Mouse (Mus musculus) midbrain, embryonic 12.5 days (tissue): Measurements from ENCODE around the gene Avpr1a. TPM values are rescaled to one million over a fixed set of nuclear protein-coding genes. Genes with fewer than 3 reads are reported as not detected.

Experiments used
- ATAC-seq: fragments of 200-750 bp; cut with Nextera tagmentation; 2 replicates; pipeline ENCODE4 v1.8.0; 2017; ENCODE audit warnings: low read depth, moderate TSS enrichment, moderate library complexity; ENCODE audit not compliant: low FRiP score
- H3K27ac ChIP-seq: fragments of 300-500 bp; sonication (generic); replicated peaks from 2 replicates; pipeline ENCODE4 v1.5.1; 2016; ENCODE audit warnings: mild to moderate bottlenecking
- H3K27me3 ChIP-seq: fragments of 300-500 bp; sonication (generic); 2 replicates; pipeline ENCODE4 v1.6.1; 2016; ENCODE audit warnings: mild to moderate bottlenecking
- H3K36me3 ChIP-seq: fragments of 300-500 bp; sonication (generic); 2 replicates; pipeline ENCODE4 v1.6.1; 2016
- H3K4me1 ChIP-seq: fragments of 300-500 bp; sonication (generic); 2 replicates; pipeline ENCODE4 v1.6.1; 2016
- H3K4me2 ChIP-seq: fragments of 300-500 bp; sonication (generic); replicated peaks from 2 replicates; pipeline ENCODE4 v1.6.1; 2016; ENCODE audit warnings: mild to moderate bottlenecking, moderate library complexity
- H3K4me3 ChIP-seq: fragments of 300-500 bp; sonication (generic); 2 replicates; pipeline ENCODE4 v1.5.1; 2016; ENCODE audit warnings: mild to moderate bottlenecking
- H3K9ac ChIP-seq: fragments of 300-500 bp; sonication (generic); replicated peaks from 2 replicates; pipeline ENCODE4 v1.6.1; 2016; ENCODE audit warnings: mild to moderate bottlenecking, moderate library complexity
- H3K9me3 ChIP-seq: fragments of 300-500 bp; sonication (generic); 2 replicates; pipeline ENCODE4 v1.6.1; 2016; ENCODE audit warnings: mild to moderate bottlenecking
- WGBS: fragments of 180-500 bp; shearing (Covaris S2); methylation state at CpG from one replicate; pipeline ENCODE4 v1.1.7; 2016; 5-methylcytosine and 5-hydroxymethylcytosine counted together
- polyA plus RNA-seq: library from polyadenylated mRNA; unstranded; fragments of >200 nt; fragmentation: Nextera tagmentation; extraction: Ambion mirVana; gene quantifications from 2 replicates; pipeline ENCODE4 v1.2.1, GENCODE M21; 2016

The Avpr1a gene
- 0.40 and 0.76 TPM in 2 replicates for polyA plus RNA-seq

GRCm38 (mm10) chr10:122447861-122448716, at the start of gene Avpr1a:
TSS of gene Avpr1a (plus strand) at chr10:122448499.
- peaks cover 32% of the 10 kb centered on the region for H3K27me3 ChIP-seq
- H3K4me1 ChIP-seq: peaks cover 16% of the 10 kb centered on the region
- H3K9ac ChIP-seq: peak within 1 kb of the TSS; percentile 20; the same call in 1 of the 2 replicates
- H3K36me3 ChIP-seq: no peaks in the 10 kb centered on the region
- ATAC-seq: peak; percentile 42; the same call in 1 of the 2 replicates
- no peak within 1 kb of the TSS for H3K27ac ChIP-seq
- H3K9me3 ChIP-seq: no peaks in the 10 kb centered on the region
- 4% methylated on average over 34 of the region's 34 CpGs for WGBS
- H3K4me3 ChIP-seq: peak within 1 kb of the TSS; percentile 52
- peak within 1 kb of the TSS; percentile 98 for H3K4me2 ChIP-seq

DNA sequence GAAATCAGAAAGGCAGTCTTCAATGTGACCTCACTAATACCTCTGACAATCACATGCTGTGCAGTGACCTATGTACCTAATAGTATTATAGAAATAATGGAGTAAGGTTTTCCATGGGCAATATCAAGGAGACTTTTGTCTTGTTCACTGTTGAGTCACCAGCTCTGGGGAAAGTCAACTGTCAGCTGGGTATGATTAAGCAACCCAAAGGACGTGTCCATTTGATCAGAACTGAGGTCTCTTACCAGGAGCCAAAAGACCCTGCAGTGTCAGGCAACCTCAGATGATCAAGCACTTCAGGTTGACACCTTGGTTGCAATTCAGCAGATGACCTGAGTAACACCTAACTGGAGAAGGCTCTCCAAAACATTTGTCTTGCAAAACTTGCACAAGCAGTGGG, 46.0 kb upstream of the Avpr1a start:
- Histone ChIP-seq H3K36me3 (no peaks in the 10 kb centered on the region), H3K4me2 (no peak overlapping the region), H3K9me3 (no peaks in the 10 kb centered on the region), H3K9ac (no peak overlapping the region), H3K4me3 (no peak overlapping the region), H3K27me3 (no peaks in the 10 kb centered on the region), H3K4me1 (no peaks in the 10 kb centered on the region), H3K27ac (no peak overlapping the region)
- WGBS: 64% methylated on average over 1 of the region's 1 CpGs
- no peak for ATAC-seq

DNA sequence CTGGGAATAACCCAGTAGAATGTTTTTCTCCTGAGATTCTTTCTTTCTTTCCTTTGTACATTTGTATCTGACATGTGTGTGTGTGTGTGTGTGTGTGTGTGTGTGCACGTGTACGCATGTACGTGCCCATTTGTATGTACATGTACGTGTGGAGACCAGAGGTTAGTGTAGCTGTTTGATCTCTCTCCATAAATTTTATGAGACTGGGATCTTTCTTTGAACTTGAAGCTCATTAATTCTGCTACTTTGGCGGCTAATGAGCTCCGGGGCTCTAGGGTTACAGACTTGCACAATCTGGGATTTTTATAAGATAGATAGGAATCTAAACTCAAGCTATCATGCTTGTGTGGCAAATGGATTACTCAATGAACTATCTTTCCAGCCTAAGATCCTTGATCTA, 42.0 kb upstream of the Avpr1a start:
- H3K9ac ChIP-seq: no peak overlapping the region
- WGBS: 86% methylated on average over 6 of the region's 6 CpGs
- no peaks in the 10 kb centered on the region for H3K9me3 ChIP-seq
- H3K27me3 ChIP-seq: no peaks in the 10 kb centered on the region
- H3K27ac ChIP-seq: no peak overlapping the region
- no peak overlapping the region for H3K4me2 ChIP-seq
- no peaks in the 10 kb centered on the region for H3K36me3 ChIP-seq
- no peak overlapping the region for H3K4me3 ChIP-seq
- ATAC-seq: no peak
- no peaks in the 10 kb centered on the region for H3K4me1 ChIP-seq

GRCm38 (mm10) chr10:122408697-122409409, 39.4 kb upstream of the Avpr1a start:
- H3K4me2 ChIP-seq: no peak overlapping the region
- no peak overlapping the region for H3K9ac ChIP-seq
- no peak overlapping the region for H3K4me3 ChIP-seq
- WGBS: 88% methylated on average over 7 of the region's 7 CpGs
- H3K27ac ChIP-seq: no peak overlapping the region
- H3K36me3 ChIP-seq: no peaks in the 10 kb centered on the region
- no peaks in the 10 kb centered on the region for H3K9me3 ChIP-seq
- H3K4me1 ChIP-seq: no peaks in the 10 kb centered on the region
- ATAC-seq: no peak
- no peaks in the 10 kb centered on the region for H3K27me3 ChIP-seq

DNA sequence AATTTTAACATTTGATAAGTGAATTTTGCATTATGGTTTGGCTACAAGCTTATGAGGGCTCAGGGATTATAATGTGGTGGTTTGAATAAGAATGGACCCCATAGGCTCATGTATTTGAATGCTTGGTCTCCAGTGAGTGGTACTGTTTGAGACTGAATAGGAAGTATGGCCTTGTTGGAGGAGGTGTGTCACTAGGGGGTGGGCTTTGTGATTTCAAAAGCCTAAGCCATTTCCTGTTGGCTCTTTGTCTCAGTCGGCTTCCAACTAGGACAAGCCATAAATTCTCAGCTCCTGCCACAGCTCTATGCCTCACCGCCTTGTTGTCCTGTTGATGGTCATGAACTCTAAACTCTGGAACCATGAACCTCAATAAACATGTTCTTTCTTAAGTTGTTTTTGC, 37.5 kb upstream of the Avpr1a start:
- H3K27ac ChIP-seq: no peak overlapping the region
- no peaks in the 10 kb centered on the region for H3K9me3 ChIP-seq
- no peak overlapping the region for H3K4me3 ChIP-seq
- 64% methylated on average over 2 of the region's 2 CpGs for WGBS
- no peak overlapping the region for H3K9ac ChIP-seq
- no peaks in the 10 kb centered on the region for H3K4me1 ChIP-seq
- H3K4me2 ChIP-seq: no peak overlapping the region
- no peak for ATAC-seq
- H3K27me3 ChIP-seq: no peaks in the 10 kb centered on the region
- no peaks in the 10 kb centered on the region for H3K36me3 ChIP-seq

DNA sequence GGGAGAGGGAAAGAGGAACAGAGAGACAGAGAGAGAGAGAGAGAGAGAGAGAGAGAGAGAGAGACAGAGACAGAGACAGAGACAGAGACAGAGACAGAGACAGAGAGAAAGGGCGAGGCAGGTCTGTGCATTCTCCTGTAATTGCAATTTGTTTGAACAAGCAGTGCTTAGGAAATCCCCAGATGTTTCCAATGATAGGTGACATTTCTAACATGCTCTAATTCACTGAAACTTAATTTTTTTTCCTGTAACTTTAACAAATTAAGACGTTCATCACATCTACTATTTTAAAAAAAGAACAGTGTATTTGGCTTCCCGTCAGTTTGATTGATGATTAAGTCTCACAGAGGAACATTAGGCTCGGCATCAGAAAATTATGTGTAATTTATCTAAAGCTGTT, 15.6 kb upstream of the Avpr1a start:
- WGBS: 88% methylated on average over 4 of the region's 4 CpGs
- ATAC-seq: no peak

DNA sequence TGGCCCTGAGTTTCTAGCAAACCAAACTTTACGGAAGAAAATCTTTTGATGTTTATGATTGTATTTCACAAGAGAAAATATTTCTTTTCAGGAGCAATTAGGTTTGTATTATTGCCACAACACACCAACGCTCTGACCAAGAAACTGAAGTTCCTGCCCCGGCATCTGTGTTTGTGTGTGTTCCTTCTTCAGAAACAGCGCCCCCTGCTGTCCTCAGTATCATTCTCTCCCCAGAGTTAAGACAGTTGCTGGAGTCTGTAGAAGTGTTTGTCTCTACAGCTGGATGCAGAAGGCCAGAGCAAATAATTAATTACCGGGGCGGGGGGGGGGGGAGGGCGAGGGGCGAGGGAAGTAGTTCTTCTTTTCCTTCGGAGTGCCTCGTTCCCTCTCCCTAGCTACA, 1.0 kb upstream of the Avpr1a start:
- H3K4me2 ChIP-seq: no peak overlapping the region
- peak; percentile 35; the same call in 1 of the 2 replicates for ATAC-seq
- H3K27ac ChIP-seq: no peak overlapping the region
- no peaks in the 10 kb centered on the region for H3K36me3 ChIP-seq
- WGBS: 25% methylated on average over 8 of the region's 10 CpGs
- peaks cover 32% of the 10 kb centered on the region for H3K27me3 ChIP-seq
- no peaks in the 10 kb centered on the region for H3K9me3 ChIP-seq
- peaks cover 16% of the 10 kb centered on the region for H3K4me1 ChIP-seq
- H3K9ac ChIP-seq: no peak overlapping the region
- no peak overlapping the region for H3K4me3 ChIP-seq

More for the DNA sequence above, 15.6 kb upstream of the Avpr1a start:
- Histone ChIP-seq H3K9ac (no peak overlapping the region), H3K4me2 (no peak overlapping the region), H3K4me1 (no peaks in the 10 kb centered on the region), H3K9me3 (no peaks in the 10 kb centered on the region), H3K36me3 (no peaks in the 10 kb centered on the region), H3K4me3 (no peak overlapping the region), H3K27me3 (no peaks in the 10 kb centered on the region), H3K27ac (no peak overlapping the region)

DNA sequence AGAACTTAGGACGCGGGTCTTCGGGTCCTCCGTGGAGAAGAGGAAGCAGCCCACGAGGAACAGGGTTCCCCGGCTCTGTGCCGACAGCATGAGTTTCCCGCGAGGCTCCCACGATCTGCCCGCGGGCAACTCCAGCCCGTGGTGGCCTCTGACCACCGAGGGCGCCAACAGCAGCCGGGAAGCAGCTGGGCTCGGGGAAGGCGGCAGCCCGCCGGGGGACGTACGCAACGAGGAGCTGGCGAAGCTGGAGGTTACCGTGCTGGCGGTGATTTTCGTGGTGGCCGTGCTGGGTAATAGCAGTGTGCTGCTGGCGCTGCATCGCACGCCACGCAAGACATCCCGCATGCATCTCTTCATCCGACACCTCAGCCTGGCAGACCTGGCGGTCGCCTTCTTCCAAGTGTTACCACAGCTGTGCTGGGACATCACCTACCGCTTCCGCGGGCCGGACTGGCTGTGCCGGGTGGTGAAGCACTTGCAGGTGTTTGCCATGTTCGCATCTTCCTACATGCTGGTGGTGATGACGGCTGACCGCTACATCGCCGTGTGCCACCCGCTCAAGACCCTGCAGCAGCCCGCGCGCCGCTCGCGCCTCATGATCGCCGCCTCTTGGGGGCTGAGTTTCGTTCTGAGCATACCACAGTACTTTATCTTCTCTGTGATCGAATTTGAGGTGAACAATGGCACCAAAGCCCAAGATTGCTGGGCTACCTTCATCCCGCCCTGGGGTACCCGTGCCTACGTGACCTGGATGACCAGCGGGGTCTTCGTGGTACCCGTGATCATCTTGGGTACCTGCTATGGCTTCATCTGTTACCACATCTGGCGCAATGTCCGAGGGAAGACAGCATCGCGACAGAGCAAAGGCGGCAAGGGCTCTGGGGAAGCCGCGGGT, 665 bp downstream of the Avpr1a start:
- ATAC-seq: peak; percentile 68
- peak overlapping the region; percentile 20; the same call in 1 of the 2 replicates for H3K9ac ChIP-seq
- H3K4me2 ChIP-seq: peak overlapping the region; percentile 98
- no peaks in the 10 kb centered on the region for H3K9me3 ChIP-seq
- 1% methylated on average over 70 of the region's 70 CpGs for WGBS
- no peak overlapping the region for H3K27ac ChIP-seq
- peak overlapping the region; percentile 52 for H3K4me3 ChIP-seq
- H3K27me3 ChIP-seq: peaks cover 32% of the 10 kb centered on the region
- H3K36me3 ChIP-seq: no peaks in the 10 kb centered on the region
- peaks cover 16% of the 10 kb centered on the region for H3K4me1 ChIP-seq

- no peak; the same call in 1 of the 2 replicates for ATAC-seq
- H3K9me3 ChIP-seq: no peaks in the 10 kb centered on the region
- peaks cover 32% of the 10 kb centered on the region for H3K27me3 ChIP-seq
- H3K9ac ChIP-seq: no peak overlapping the region
- peaks cover 16% of the 10 kb centered on the region for H3K4me1 ChIP-seq
- peak overlapping the region; percentile 98 for H3K4me2 ChIP-seq
- no peaks in the 10 kb centered on the region for H3K36me3 ChIP-seq
- no peak overlapping the region for H3K4me3 ChIP-seq
- H3K27ac ChIP-seq: no peak overlapping the region
Measured at GRCm38 (mm10) chr10:122449856-122450255, 1.6 kb downstream of the Avpr1a start.

GRCm38 (mm10) chr10:122453466-122453865, 5.2 kb downstream of the Avpr1a start:
- Histone ChIP-seq H3K4me1 (peaks cover 11% of the 10 kb centered on the region), H3K9ac (no peak overlapping the region), H3K4me2 (no peak overlapping the region), H3K27ac (no peak overlapping the region), H3K9me3 (no peaks in the 10 kb centered on the region), H3K36me3 (no peaks in the 10 kb centered on the region), H3K4me3 (no peak overlapping the region), H3K27me3 (peaks cover 20% of the 10 kb centered on the region)
- WGBS: 85% methylated on average over 3 of the region's 3 CpGs
- no peak for ATAC-seq

DNA sequence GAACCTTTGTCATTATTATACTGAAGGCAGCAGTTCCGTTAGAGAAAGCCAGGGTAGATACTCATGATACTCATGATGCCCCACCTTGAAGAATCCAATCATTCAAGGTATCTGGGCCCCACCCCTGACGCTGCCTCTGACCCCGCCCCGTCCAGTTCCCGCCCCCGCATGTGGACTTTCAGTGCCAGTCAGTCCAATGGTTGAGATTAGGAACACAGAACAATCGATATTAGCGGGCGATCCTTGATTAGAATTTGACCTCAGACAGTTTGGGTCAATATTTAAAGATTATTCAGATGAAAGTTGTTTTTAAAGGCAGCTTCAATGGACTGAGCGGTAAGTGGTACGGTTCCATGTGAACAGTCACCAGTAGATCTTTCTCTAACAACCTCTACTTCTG, 7.5 kb downstream of the Avpr1a start:
- no peak for ATAC-seq
- Histone ChIP-seq H3K9me3 (no peaks in the 10 kb centered on the region), H3K4me3 (no peak overlapping the region), H3K27ac (no peak overlapping the region), H3K4me2 (no peak overlapping the region), H3K9ac (no peak overlapping the region), H3K36me3 (no peaks in the 10 kb centered on the region), H3K4me1 (no peaks in the 10 kb centered on the region), H3K27me3 (peaks cover 3% of the 10 kb centered on the region; the same call in 1 of the 2 replicates)
- 89% methylated on average over 11 of the region's 11 CpGs for WGBS
